Mouse (Mus musculus) megakaryocyte, embryonic 14.5 days (primary cell): ENCODE measurements around the gene Zfp609.

Experiments used
- FLI1 ChIP-seq: IDR thresholded peaks from 2 replicates; pipeline ENCODE4 v1.6.1; 2012; ENCODE audit warnings: low read length, inconsistent platforms, mixed read lengths
- GATA1 ChIP-seq: IDR thresholded peaks from 3 replicates; pipeline ENCODE4 v1.6.1; 2012; ENCODE audit warnings: mixed read lengths, low read length, inconsistent platforms, borderline replicate concordance

- TF ChIP-seq GATA1, result no peak
- TF ChIP-seq FLI1, result no peak
Measured at GRCm38 (mm10) chr9:65827344-65828015, at the start of gene Zfp609.
